Comparison of ENCODE assay signal across 29 mouse cellular contexts in the genomic region with DNA sequence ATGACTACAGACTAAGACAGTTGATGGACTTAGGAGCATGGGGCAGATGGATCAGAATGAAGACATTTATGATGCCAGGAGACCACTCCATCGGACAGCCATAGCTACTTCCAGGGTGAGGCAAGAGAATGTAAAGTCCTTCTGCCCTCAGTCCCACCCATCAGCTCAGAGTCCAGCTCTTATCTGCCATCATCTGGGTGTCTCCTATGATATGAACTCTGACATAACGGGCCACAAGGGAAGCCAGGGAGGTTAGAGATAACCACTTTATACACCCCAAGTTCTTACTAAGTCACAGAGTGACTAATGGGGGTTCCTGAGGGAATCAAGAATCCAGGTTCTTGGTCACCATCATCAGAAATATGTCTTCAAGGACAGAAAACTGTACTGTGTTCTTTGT. TPM values are rescaled to one million over a fixed set of nuclear protein-coding genes. Genes with fewer than 3 reads are reported as not detected.
DNase-seq lines count a peak whose midpoint lies in the region; ATAC-seq and TF ChIP-seq lines count a peak whose summit lies in the region.
"Had no signal": no experiment of that assay in that cellular context is flagged by ENCODE, and none has a peak within 500 bp of the region (broad histone marks: within the 10 kb centered on the region; RNA-seq: fewer than 3 reads in every experiment).

No protein-coding gene starts in this region.

- no peak overlapping the region for H3K27ac ChIP-seq in thymus, adult 2 months (ENCODE audit: control insufficient read depth, insufficient read depth, low read length)
- H3K27ac ChIP-seq: embryonic facial prominence, embryonic 10.5 days; embryonic facial prominence, embryonic 13.5 days; forebrain, embryonic 10.5 days; forebrain, embryonic 13.5 days; gastrocnemius, adult 2 months; heart, embryonic 13.5 days; hindbrain, embryonic 14.5 days; hindbrain, postnatal 0 days had no signal

- TF ChIP-seq POLR2A in thymus, adult 2 months (IDR thresholded peaks at IDR 0.05; ENCODE audit: control insufficient read depth, extremely low read depth, insufficient read depth, low read length, poor library complexity), result no peak

- H3K4me1 ChIP-seq in megakaryocyte, embryonic 14.5 days, result peaks cover 57% of the 10 kb centered on the region
- H3K4me1 ChIP-seq in thymus, adult 2 months (replicated peaks; ENCODE audit: control insufficient read depth, insufficient read depth, low read length), result no peaks in the 10 kb centered on the region
- H3K4me1 ChIP-seq: embryonic facial prominence, embryonic 10.5 days; embryonic facial prominence, embryonic 13.5 days; forebrain, embryonic 10.5 days; forebrain, embryonic 13.5 days had no signal

- peaks cover 33% of the 10 kb centered on the region for H3K36me3 ChIP-seq in megakaryocyte, embryonic 14.5 days (replicated peaks; ENCODE audit: low read length)
- H3K36me3 ChIP-seq in thymus, adult 2 months (ENCODE audit: control insufficient read depth, insufficient read depth, low read length), result no peaks in the 10 kb centered on the region
- H3K36me3 ChIP-seq: embryonic facial prominence, embryonic 10.5 days; embryonic facial prominence, embryonic 13.5 days; forebrain, embryonic 10.5 days; heart, embryonic 13.5 days had no signal

- no peaks in the 10 kb centered on the region for H3K27me3 ChIP-seq in megakaryocyte, embryonic 14.5 days (replicated peaks)
- H3K27me3 ChIP-seq in thymus, adult 2 months (ENCODE audit: control insufficient read depth, insufficient read depth, low read length), result no peaks in the 10 kb centered on the region
- H3K27me3 ChIP-seq: embryonic facial prominence, embryonic 13.5 days; forebrain, embryonic 13.5 days; heart, embryonic 13.5 days; Patski had no signal

- peak overlapping the region; percentile 9 for H3K4me3 ChIP-seq in megakaryocyte, embryonic 14.5 days (replicated peaks)
- H3K4me3 ChIP-seq in thymus, adult 2 months (ENCODE audit: control insufficient read depth, insufficient read depth, low read length), result no peak overlapping the region
- H3K4me3 ChIP-seq: embryonic facial prominence, embryonic 10.5 days; embryonic facial prominence, embryonic 13.5 days; forebrain, embryonic 10.5 days; forebrain, embryonic 13.5 days; gastrocnemius, adult 2 months; heart, embryonic 13.5 days had no signal

- WGBS in thymus, adult 2 months, result 93% methylated on average over 2 of the region's 2 CpGs

- ATAC-seq in megakaryocyte, adult 5-6 weeks (ENCODE audit: poor library complexity, severe bottlenecking), result no peak
- peak; percentile 36 for ATAC-seq in common myeloid progenitor, adult 5-6 weeks (replicated peaks; ENCODE audit: low read depth, poor library complexity, severe bottlenecking)
- ATAC-seq in megakaryocyte-erythroid progenitor cell, adult 5-6 weeks (replicated peaks; ENCODE audit: low FRiP score, low TSS enrichment, poor library complexity, severe bottlenecking), result peak; percentile 47; the same call in 1 of the 2 replicates
- ATAC-seq: CD4-positive, CD25-positive, alpha-beta regulatory T cell, adult 4 months; forebrain, embryonic 13.5 days; forebrain, embryonic 16.5 days; hindbrain, postnatal 0 days; inflammation-experienced regulatory T-cells, adult 6 months; intestine, embryonic 16.5 days; Patski had no signal

- DNase-seq in cerebellum, adult 11-12 months, result no peak
- DNase-seq in thymus, adult 2 months, result no peak
- DNase-seq: adrenal gland, postnatal 10 days; adrenal gland, postnatal 36 days; cerebellum, adult 2 months; cerebellum, adult 9-11 months; cerebellum, postnatal 25 days; embryo, embryonic 11 days; gastrocnemius, adult 2 months; gastrocnemius, postnatal 14 days; heart, adult 18-20 months; heart, postnatal 14 days; heart, postnatal 4 days had no signal

- no peak for TF ChIP-seq CTCF in thymus, adult 2 months (IDR thresholded peaks at IDR 0.05; ENCODE audit: borderline replicate concordance, control insufficient read depth, extremely low read depth, insufficient read depth, low read length, poor library complexity)

- peaks cover 3% of the 10 kb centered on the region; the same call in 1 of the 2 replicates for H3K9me3 ChIP-seq in megakaryocyte, embryonic 14.5 days
- H3K9me3 ChIP-seq: embryonic facial prominence, embryonic 13.5 days; forebrain, embryonic 10.5 days had no signal

RNA-seq across cellular contexts. Expression of a gene that starts 23.1 kb away (rescaled TPM):
- polyA plus RNA-seq in megakaryocyte, embryonic 14.5 days (2012; ENCODE audit: insufficient read depth, low replicate concordance), result 9.9 and 28.1 TPM in 2 replicates
- 9.8 and 11.6 TPM in 2 replicates for total RNA-seq in megakaryocyte, adult 5-6 weeks (2015)
- total RNA-seq in megakaryocyte, adult 5-6 weeks (2017), result 2.5 and 3.0 TPM in 2 replicates
- total RNA-seq in common myeloid progenitor, adult 5-6 weeks (2017), result 9.5 and 13.7 TPM in 2 replicates
- total RNA-seq in megakaryocyte-erythroid progenitor cell, adult 5-6 weeks (2014; fragmentation: Nextera tagmentation), result 1.5 TPM in 2 replicates
- 2.5 TPM in 1 of 2 replicates, not detected in the other for total RNA-seq in megakaryocyte-erythroid progenitor cell, adult 5-6 weeks (2017)
- polyA plus RNA-seq in thymus, adult 2 months (2012; rRNA removed), result 3.1 and 3.3 TPM in 2 replicates
- polyA plus RNA-seq: inflammation-experienced regulatory T-cells, adult 6 months had no signal
